Mouse (Mus musculus): ENCODE measurements around the gene Krtap9-5.

DNA sequence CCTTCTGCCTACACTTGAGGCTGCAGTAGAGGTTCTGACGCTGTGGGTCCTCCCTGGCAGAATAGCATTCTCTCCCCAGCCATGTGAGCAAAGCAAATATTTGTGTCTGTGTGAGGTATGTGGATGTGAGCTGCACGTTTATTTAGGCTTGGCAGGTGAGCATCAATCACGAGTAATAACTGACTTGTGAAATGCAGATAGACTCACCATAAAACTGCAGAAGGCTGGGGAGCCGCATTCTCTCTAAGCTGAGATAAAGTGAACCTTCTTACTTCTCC, 46.0 kb downstream of the Krtap9-5 start:
- TF ChIP-seq CTCF (IDR thresholded peaks at IDR 0.05; ENCODE audit: low read depth, low read length): no peak
- no peak for TF ChIP-seq POLR2A (IDR thresholded peaks at IDR 0.05; ENCODE audit: insufficient read depth, low read length)
- no peak for TF ChIP-seq EP300 (IDR thresholded peaks at IDR 0.05; ENCODE audit: insufficient read depth, low read depth, low read length)

Data from ES-Bruce4 (cell line).